Mouse (Mus musculus): ENCODE results near the gene Olfr191. TPM values are rescaled to one million over a fixed set of nuclear protein-coding genes. Genes with fewer than 3 reads are reported as not detected.

The Olfr191 gene
- polyA plus RNA-seq, 1 experiment from 2014 or later, result not detected

Other genes with a start within 250 kb of the Olfr191 start
- gene Olfr177, start 215.1 kb downstream of the Olfr191 start, polyA plus RNA-seq (2014; fragmentation: Nextera tagmentation; extraction: Ambion mirVana), result not detected in 2 replicates
- gene Olfr178, start 197.8 kb downstream of the Olfr191 start, polyA plus RNA-seq (2014; fragmentation: Nextera tagmentation; extraction: Ambion mirVana), result not detected in 2 replicates
- not detected in 2 replicates for gene Olfr181, start 161.1 kb downstream of the Olfr191 start, polyA plus RNA-seq (2014; fragmentation: Nextera tagmentation; extraction: Ambion mirVana)
- not detected in 2 replicates for gene Olfr180, start 160.4 kb downstream of the Olfr191 start, polyA plus RNA-seq (2014; fragmentation: Nextera tagmentation; extraction: Ambion mirVana)
- gene Olfr183, start 94.5 kb downstream of the Olfr191 start, polyA plus RNA-seq (2014; fragmentation: Nextera tagmentation; extraction: Ambion mirVana), result not detected in 2 replicates
- gene Olfr186, start 59.5 kb downstream of the Olfr191 start, polyA plus RNA-seq (2014; fragmentation: Nextera tagmentation; extraction: Ambion mirVana), result not detected in 2 replicates
- gene Olfr187, start 50.1 kb downstream of the Olfr191 start, polyA plus RNA-seq (2014; fragmentation: Nextera tagmentation; extraction: Ambion mirVana), result not detected in 2 replicates
- not detected in 2 replicates for gene Olfr190, start 11.8 kb downstream of the Olfr191 start, polyA plus RNA-seq (2014; fragmentation: Nextera tagmentation; extraction: Ambion mirVana)
- not detected in 2 replicates for gene Olfr193, start 22.1 kb upstream of the Olfr191 start, polyA plus RNA-seq (2014; fragmentation: Nextera tagmentation; extraction: Ambion mirVana)
- not detected in 2 replicates for gene Olfr194, start 31.2 kb upstream of the Olfr191 start, polyA plus RNA-seq (2014; fragmentation: Nextera tagmentation; extraction: Ambion mirVana)
- gene Olfr195, start 57.2 kb upstream of the Olfr191 start, polyA plus RNA-seq (2014; fragmentation: Nextera tagmentation; extraction: Ambion mirVana), result not detected in 2 replicates
- gene Olfr196, start 80.6 kb upstream of the Olfr191 start, polyA plus RNA-seq (2014; fragmentation: Nextera tagmentation; extraction: Ambion mirVana), result not detected in 2 replicates
- not detected in 2 replicates for gene Olfr198, start 113.7 kb upstream of the Olfr191 start, polyA plus RNA-seq (2014; fragmentation: Nextera tagmentation; extraction: Ambion mirVana)
- gene Olfr199, start 129.9 kb upstream of the Olfr191 start, polyA plus RNA-seq (2014; fragmentation: Nextera tagmentation; extraction: Ambion mirVana), result not detected in 2 replicates
- not detected in 2 replicates for gene Olfr201, start 182.8 kb upstream of the Olfr191 start, polyA plus RNA-seq (2014; fragmentation: Nextera tagmentation; extraction: Ambion mirVana)
- gene Olfr202, start 197.0 kb upstream of the Olfr191 start, polyA plus RNA-seq (2014; fragmentation: Nextera tagmentation; extraction: Ambion mirVana), result not detected in 2 replicates
- not detected in 2 replicates for gene Olfr203, start 209.1 kb upstream of the Olfr191 start, polyA plus RNA-seq (2014; fragmentation: Nextera tagmentation; extraction: Ambion mirVana)
- not detected in 2 replicates for gene Olfr204, start 228.4 kb upstream of the Olfr191 start, polyA plus RNA-seq (2014; fragmentation: Nextera tagmentation; extraction: Ambion mirVana)
- not detected in 2 replicates for gene Olfr205, start 241.3 kb upstream of the Olfr191 start, polyA plus RNA-seq (2014; fragmentation: Nextera tagmentation; extraction: Ambion mirVana)